Mouse (Mus musculus) urinary bladder, adult 18-20 months (tissue): ENCODE results near the gene Pax8.

ENCODE experiments used
- DNase-seq, 2 experiments: peaks; one replicate each; pipeline ENCODE4 v3.0.0; 2022; ENCODE audit warnings: low spot score in 2 of 2, mixed read lengths in 2 of 2

The Pax8 gene

GRCm38 (mm10) chr2:24413677-24414076 is 61.7 kb downstream of the Pax8 start:
- DNase-seq, result no peak

DNA sequence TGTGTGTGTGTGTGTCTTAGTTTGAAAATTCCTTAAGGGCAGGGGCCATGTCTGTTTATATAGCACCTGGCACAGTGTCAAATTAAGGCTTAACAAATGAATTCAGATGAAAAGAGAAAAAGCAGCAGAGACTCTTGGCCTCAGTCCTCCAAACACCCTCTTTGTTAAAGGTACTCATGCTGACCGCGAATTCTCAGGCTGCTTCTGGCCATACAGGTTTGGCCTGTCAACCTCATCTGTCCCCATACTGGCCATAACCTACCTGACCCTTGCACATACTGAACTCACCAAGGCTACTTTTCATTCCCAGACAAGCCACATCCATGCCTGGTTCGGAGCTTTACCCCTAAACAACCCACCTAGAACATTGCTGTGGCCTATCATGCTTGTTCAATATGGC is 62.2 kb downstream of the Pax8 start:
- DNase-seq, result no peak

- DNase-seq, result peak; percentile 33 to 51
Measured at GRCm38 (mm10) chr2:24409166-24409565, 66.2 kb downstream of the Pax8 start.

- DNase-seq, result no peak
Measured at GRCm38 (mm10) chr2:24407701-24408485, 67.5 kb downstream of the Pax8 start.

DNA sequence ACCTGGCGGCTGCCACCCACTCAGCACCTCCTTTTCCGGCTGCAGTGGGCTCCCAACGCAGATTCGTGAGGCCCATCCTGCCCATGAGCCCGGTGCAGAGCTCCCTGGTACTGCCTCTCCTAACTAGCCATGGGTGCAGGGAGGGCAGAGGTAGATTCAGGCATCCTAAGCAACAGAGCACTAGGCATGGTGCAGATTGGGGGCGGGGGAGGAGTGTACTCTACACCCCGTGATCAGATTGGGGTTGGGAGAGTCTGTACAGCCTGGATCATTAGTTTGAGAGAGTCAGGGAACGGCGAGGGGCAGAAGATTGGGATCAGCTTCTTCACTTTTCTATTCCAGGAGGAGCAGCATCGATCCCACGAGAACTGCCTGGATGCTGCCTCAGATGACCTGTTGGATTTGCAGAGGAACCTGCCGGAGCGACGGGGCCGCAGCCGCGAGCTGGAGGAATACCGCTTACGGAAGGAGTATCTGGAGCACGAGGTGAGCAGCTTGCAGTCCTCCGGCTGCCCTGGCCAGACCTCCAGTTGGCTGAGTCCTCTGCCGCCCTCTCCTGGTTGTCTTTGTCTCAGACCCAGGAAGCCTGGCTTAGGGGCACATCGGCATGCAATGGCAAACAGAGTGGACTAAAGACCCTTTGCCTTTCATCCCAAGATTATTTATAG is 69.9 kb downstream of the Pax8 start:
- DNase-seq, result peak; percentile 43 to 62

DNA sequence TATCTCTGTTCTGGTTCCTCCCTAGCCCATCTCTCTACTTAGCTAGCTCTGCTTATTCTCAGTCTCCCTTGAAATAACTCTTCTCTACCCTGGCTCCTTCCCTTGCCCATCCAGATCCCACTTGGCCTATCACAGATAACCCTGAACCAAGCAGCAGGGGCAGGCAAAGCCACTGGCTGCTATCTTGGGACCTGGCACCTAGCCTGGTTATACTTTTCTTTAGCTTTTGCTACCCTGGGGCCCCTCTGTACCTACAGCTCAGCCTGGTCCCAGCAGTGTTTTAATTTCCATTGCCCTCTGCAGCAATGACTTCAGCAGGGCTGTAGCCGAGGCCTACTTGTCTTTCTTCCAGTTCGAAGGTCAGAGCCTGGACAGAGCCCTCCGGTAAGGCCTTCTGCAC is 74.7 kb downstream of the Pax8 start:
- no peak for DNase-seq

GRCm38 (mm10) chr2:24397115-24397514 is 78.3 kb downstream of the Pax8 start:
- no peak for DNase-seq

- no peak for DNase-seq
Measured at GRCm38 (mm10) chr2:24393251-24393650, 82.1 kb downstream of the Pax8 start.

DNA sequence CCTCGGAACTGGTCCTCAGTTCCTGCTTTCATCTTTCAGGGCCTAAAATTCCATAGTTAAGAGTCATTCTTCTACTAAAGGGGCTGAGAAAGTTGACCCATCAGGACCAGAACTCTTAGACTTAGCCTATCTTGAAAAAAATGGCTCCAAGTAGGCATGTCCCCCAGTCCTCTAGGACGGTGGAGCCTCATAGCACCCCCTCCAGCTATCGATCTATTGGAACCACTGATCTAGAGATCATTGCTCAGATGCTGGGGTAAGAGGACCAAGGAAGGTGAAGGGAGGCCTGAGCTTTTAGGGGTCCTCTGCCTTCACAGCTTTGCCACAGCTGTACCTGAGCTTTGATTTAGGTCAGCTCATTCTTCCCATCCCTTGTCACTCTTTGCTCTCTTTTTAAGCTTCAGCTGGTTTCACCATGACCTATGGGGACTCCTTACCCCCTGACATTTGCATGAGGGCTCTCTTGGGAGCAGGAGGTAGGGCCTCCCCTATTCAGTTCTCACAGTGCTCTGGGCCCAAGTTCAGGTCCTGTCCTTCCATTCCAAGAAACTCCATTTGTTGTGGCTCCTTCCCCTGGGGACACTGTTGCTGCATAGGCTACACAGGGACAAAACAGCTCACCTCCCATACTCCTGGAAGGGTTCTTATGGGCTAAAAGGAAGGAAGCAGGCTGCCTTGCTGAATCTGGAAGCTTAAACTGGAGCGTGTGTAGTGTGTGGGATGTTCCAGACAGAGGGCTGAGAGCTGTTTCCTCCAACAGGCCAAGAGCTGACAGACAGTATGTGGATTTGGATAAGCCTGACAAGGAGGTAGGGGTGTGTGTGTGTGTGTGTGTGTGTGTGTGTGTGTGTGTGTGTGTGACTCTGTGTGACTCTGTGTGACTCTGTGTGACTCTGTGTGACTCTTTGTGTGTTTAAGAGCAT is 87.8 kb downstream of the Pax8 start:
- DNase-seq, result no peak

DNA sequence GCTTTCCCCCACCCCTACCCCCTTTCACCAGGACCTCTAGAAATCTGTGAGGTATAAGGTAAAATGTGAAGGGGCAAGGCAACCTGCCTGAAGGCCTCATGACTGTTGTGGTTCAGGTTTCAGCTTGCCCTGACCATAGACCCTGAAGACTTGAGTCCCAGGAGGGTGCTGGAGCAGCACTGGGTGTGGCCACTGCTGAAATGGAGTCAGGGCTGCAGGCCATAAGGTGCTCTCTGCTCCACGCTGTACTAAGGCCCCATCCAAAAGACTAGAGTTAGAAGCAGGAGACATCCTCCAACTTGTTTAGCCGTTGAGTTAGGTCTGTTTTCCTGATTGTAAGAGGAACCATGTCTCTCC is 88.5 kb downstream of the Pax8 start:
- DNase-seq, result no peak

DNA sequence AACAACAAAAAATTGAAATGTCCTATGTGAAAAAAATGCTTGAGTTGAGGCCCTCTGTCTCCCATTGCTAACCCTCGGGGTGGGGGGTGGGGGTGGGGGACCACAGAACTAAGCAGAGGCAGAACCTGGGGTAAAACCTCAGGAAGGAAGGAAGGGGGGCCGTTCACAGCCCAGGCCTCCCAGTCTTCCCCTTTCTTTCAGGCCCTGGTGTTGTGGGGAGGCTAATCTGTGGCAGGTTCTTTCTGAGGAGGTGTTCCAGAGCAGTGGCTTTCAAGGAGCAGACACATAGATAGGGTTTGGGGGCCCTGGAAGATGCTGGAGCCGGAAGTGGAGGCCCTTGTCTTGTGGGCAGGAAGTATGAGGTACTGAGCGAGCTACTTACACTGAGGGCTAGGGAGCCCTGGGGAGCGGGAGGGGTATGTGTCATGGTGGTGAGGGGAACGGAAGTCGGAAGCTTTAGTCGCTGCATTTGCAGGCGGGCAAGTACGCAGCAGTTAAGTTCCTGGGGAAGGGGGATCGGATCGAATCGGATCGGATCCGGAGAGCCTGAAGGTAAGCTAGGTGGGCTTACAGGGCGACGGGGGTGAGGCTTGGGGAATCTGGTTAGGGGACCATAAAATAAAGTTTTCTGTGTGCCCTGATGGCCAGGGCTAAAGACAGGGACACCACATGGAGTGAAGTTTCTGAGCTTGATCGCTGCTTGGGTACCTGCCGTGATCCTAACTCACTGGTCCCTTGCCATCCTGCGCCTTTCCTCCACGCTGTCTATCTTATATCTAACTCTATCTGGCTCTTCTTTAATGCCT is 89.0 kb downstream of the Pax8 start:
- DNase-seq, result no peak

- DNase-seq, result peak; percentile 18 to 36
Measured at GRCm38 (mm10) chr2:24385111-24385961, 90.1 kb downstream of the Pax8 start.

DNA sequence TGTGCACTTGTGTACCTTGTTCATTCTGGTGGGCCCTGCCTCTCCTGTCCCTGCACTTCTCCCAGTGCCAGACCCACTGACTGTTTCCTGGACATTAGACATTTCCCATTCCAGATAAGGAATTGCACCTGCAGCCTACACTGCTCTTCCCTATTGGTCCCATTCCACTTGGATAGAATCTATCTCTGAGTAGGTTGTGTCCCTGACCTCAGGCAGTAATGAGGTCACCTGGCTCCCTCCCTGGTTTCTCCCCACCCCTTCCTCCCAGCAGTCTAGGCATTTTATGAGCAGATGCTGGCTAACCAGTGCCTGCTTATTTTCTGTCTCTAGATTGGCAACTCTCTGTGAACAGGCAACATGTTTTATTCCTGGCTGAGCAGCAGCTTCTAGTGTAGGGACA is 91.0 kb downstream of the Pax8 start:
- no peak for DNase-seq

DNA sequence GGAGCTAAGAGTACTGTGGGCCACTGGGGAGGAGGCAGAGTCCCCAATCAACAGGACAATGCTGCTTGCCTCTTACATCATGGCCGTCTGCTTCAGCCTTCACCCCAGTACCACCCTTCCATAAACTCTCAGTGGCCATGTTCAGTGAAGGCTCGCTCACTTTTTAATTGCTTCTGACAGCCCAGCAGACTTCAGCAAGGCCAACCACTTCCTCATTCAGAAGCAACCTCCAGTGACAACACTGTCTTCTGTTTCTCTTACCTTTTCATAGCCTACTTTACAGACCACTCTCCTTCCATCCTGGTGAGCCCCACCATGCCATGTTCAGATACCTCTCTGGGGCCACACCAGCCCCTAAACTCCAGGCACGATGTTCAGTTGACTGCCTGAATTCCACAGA is 91.8 kb downstream of the Pax8 start:
- no peak for DNase-seq

DNA sequence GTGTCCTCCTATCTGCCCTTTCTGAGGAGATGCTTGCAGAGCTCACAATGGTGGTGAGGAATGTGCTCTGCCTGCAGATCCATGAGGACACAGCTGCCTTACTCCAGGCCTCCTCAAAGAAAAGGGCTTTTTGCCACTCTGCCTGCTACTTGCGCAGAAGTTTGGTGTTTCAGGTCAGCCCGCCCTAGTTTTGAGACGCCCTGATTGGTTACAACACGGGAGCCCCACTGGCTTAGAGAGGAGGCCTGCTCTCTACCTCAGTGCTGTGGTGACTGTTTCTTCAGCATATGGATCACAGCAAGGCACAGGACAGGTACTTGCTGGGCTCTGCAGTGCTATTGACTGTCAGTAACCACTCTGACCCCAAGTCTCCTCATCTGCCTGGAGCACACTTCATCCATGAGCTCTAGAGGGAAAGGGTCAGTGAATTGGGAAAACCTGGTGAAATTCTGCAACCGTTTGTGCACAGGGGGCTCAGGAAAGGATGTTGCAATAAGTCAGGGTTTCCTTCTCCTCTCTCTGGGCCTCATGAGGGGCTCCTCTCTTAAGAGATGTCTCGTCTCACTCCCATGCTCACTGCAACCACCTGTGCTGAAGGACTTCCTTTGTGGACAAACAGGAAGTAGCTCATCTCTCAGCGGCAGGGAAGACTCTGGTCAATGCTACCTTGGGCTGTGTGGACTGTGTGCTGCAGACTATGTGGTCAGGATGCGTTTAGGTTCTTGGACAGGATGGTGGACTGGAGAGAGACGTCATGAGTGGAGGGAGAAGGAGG is 92.8 kb downstream of the Pax8 start:
- DNase-seq, result no peak

DNA sequence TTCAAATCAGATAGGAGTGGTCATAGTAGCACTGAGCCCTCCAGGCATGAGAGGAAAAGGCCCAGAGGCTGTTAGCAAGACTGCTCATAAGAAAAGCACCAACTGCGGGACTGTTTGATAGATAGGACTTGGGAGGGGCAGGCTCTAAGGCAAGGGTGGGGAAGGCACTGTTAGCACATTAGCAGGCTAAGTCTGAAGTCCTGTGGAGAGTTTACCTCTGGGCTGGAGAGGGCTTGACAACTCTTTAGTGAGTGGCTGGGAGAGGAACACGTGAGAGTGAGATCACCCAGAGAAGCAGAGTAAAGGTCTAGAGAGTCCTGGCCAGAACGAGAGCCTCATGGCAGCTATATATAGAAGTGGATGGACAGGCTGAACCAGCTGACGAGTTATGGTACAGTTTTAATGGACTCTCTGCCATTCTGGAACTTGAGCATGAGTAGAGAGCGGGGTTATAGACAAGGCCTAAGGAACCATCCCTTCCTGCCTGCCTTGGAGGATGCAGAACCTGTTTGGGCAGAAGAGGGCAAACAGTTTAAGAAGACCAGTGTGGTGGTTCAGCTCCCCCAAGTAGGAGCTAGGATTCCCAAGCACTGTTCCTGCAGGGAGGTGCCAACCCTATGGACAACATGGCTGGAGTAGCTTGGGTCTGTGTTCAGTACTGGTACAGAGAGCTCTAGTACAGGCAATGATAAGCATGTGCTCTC is 96.5 kb downstream of the Pax8 start:
- DNase-seq, result peak in 1 of 2 experiments; percentile 56
